Mouse (Mus musculus) left cerebral cortex, adult 9 months (tissue): ENCODE data around the gene Xrcc4.

Experiments used
- DNase-seq, 2 experiments: peaks; one replicate each; pipeline ENCODE4 v3.0.0; 2022; ENCODE audit warnings: low spot score in 2 of 2

Xrcc4 gene

DNA sequence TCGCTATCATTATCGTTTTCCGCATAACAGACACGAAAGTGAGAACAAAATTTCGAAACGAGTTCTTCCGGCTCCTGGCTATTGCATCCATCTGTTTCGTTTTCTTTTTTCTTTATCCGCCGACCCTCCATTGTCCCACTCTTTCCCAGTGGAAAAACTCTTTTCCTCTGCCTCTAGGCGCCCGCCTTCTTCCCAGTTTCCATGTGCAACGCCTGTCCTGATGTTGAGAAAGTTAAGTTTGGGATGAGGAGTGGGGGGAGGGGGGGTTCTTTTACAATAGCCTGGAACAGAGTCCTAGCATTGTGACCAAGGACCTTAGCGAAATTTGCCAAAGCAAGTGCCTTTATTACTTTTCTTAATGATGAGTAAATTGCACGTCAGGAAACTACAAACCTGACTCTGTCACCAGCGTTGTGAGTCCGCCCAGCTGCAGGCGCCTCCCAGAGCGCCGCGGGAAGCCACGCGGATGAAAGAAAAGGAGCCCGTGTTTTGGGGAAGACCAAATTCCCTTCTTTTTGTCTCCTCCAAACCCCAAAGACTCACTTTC is 349.6 kb downstream of the Xrcc4 start:
- no peak for DNase-seq

DNA sequence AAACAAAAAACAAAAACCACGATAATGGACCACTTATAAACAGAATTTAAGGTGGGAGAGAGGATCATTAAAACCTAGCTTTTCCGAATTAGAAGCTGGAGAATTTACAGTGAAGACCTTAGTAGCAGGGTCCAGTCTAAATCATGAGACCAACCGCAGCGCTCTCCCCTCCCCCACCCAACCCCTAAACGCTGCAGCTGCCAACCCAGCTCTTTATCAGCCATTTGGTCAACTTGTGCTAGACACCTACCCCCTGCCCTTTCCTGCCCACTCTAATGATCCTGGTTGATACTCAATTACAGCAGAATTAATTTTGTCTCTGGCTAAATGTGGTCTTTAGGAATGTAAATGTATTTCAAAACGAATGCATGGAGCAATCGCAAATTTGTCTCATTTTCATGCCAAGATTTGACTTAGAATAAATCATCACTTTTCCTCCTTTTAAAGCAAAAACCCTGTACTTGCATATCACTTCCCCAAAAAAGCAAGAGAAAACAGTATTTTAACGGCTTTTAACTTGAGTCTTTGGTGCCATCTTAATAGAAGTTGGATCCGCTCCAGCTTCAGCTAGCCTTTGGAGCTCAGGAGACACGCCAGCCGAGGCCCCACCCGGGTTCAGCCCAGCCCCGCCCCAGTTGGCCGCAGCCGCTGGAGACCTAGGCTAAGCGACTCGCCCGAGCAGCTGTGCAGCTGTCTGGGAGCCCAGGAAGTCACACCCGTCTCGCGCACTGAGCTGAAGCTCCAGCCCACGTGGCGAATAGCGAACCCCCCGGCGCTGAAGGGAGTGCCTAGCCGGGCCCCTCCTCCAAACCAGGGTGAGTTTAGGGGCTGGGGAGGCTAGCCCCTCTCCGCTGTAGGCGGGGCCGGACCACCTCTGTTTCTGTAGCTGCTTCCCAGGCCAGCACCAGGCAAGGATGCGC is 350.4 kb downstream of the Xrcc4 start:
- peak in 1 of 2 experiments; percentile 32 for DNase-seq

DNA sequence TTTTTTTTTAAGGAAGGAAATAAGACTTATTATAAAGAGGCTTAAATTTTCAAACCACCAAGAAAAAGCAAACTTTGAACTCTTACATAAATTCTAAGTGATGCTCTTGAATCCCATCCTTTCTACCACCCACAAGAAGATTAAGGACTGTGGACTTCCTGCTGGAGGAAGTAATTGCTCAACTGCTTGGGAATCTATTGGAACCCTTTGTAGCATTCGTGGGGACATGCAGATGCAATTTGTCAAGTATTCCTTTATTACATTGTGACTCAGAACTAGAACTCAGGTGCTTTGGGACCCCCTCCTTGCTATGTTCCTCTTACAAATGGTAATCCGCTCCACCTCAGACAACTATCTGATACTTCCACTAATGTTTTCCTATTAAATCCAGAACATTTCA is 351.1 kb downstream of the Xrcc4 start:
- no peak for DNase-seq

DNA sequence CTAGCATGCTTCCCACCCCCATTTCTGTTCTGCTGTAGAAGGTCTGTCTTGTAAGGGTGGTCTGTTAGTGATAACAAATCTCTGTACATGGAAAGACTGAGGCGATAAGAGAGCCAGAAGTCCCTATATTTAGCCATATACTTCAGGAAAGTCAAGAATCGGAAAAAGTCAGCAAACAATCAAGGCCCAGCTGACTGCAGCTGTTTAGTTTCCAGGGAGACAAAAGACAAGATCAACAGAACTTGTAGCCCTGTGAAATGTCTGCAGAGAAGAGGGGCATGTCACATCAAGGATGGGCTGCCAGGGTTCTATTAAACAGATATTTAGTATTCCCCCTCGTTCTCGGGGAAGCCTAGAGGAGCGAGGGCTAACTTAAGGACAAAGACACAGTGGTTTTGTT is 354.3 kb downstream of the Xrcc4 start:
- DNase-seq, result no peak

DNA sequence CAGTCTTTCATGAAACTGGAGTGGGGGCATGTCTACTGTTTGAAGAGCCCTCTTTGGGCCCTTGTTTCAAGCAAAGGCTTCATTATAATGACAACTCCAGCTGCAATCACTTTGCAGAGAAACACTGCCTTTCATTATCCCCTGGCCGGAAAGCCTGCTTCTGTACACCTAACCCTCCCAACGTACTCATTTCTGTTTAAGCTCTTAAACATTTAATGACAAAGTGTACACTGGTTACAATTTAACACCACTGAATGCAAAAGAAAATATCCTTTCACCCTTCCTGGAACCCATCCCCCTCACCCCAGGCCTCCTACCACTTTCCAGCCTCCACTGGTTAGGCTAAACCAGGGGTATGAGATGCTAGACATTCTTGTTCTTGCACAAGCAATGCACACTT is 362.9 kb downstream of the Xrcc4 start:
- DNase-seq, result no peak
